Mouse (Mus musculus): ENCODE results near the gene Evc2. TPM values are rescaled to one million over a fixed set of nuclear protein-coding genes. Genes with fewer than 3 reads are reported as not detected.

Gene Evc2
- total and polyA plus RNA-seq, 2 experiments from 2014 or later, result 5.5 to 6.1 TPM

DNA sequence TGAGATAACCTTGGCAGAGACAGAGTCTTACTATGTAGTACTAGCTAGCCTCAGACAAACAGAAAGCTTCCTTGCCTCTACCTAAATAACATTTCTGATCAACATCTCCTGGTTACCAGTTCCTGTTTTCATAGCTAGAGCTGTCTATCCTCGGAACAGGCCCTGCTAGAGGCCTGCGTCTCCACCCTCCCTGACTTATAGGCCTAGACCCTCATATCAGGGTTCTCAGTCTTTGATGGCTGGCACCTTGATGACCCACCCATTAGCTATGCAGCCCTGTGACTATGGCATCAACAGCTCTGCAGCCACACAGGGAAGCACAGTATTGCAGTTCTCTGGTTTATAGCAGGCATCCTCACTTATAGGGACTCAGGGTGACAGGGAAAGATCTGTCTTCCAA lies 119.5 kb downstream of the Evc2 start:
- H3K27me3 ChIP-seq (ENCODE audit: insufficient read depth, low read length), result no peaks in the 10 kb centered on the region
- no peak overlapping the region for H3K27ac ChIP-seq
- DNase-seq (ENCODE audit: low spot score) (no peak), ATAC-seq (no peak)
- H3K36me3 ChIP-seq (ENCODE audit: insufficient read depth, low read length), result 0 out of 2 replicates have a peak, but pooled peaks cover 4% of the 10 kb centered on the region
- no peak overlapping the region for H3K9ac ChIP-seq (replicated peaks; ENCODE audit: low read length)
- TF ChIP-seq CTCF (IDR thresholded peaks at IDR 0.05; ENCODE audit: low read depth), result no peak
- H3K4me1 ChIP-seq (ENCODE audit: insufficient read depth, low read length), result no peaks in the 10 kb centered on the region
- 0 out of 2 replicates have a peak, but pooled peaks cover 3% of the 10 kb centered on the region for H3K9me3 ChIP-seq (ENCODE audit: low read length)
- no peak overlapping the region for H3K4me2 ChIP-seq (ENCODE audit: low read depth, low read length)
- 91% methylated on average over 2 of the region's 2 CpGs for WGBS
- H3K4me3 ChIP-seq (ENCODE audit: low read length), result no peak overlapping the region

GRCm38 (mm10) chr5:37458236-37458635 lies 119.9 kb downstream of the Evc2 start:
- Histone ChIP-seq H3K9me3 (ENCODE audit: low read length) (0 out of 2 replicates have a peak, but pooled peaks cover 3% of the 10 kb centered on the region), H3K27ac (no peak overlapping the region), H3K4me2 (ENCODE audit: low read depth, low read length) (no peak overlapping the region), H3K4me3 (ENCODE audit: low read length) (no peak overlapping the region), H3K9ac (replicated peaks; ENCODE audit: low read length) (no peak overlapping the region), H3K36me3 (ENCODE audit: insufficient read depth, low read length) (0 out of 2 replicates have a peak, but pooled peaks cover 4% of the 10 kb centered on the region), H3K27me3 (ENCODE audit: insufficient read depth, low read length) (no peaks in the 10 kb centered on the region), H3K4me1 (ENCODE audit: insufficient read depth, low read length) (no peaks in the 10 kb centered on the region)
- ATAC-seq (no peak), DNase-seq (ENCODE audit: low spot score) (no peak)
- whole genome bisulfite sequencing, result 70% methylated on average over 2 of the region's 2 CpGs
- no peak for TF ChIP-seq CTCF (IDR thresholded peaks at IDR 0.05; ENCODE audit: low read depth)

DNA sequence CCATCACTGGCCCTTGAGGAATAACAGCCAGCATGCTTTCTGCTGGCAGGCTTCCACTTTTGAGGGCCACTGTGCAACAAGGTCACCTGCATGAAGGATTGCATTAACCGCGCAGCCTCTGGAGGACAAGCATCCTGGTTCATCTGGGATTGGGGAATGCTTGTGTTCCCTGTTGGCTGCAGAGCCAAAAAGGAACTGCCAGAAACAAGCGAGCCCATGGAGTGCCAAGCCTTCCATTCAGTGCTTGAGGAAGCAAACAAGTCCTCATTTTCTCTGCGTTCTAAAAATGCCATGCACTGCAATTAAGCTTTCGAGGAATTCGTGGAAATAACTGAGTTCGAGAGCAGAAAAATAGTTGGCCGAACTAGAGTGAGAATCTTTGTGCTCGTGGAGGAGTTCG lies 127.2 kb downstream of the Evc2 start:
- H3K27ac ChIP-seq, result no peak overlapping the region
- H3K4me3 ChIP-seq (ENCODE audit: low read length), result no peak overlapping the region
- ATAC-seq (no peak), DNase-seq (ENCODE audit: low spot score) (peak; percentile 7)
- no peak overlapping the region for H3K9ac ChIP-seq (replicated peaks; ENCODE audit: low read length)
- H3K9me3 ChIP-seq (ENCODE audit: low read length), result no peaks in the 10 kb centered on the region
- 77% methylated on average over 10 of the region's 10 CpGs for WGBS
- no peak overlapping the region for H3K4me2 ChIP-seq (ENCODE audit: low read depth, low read length)
- TF ChIP-seq CTCF (IDR thresholded peaks at IDR 0.05; ENCODE audit: low read depth), result no peak
- no peaks in the 10 kb centered on the region for H3K27me3 ChIP-seq (ENCODE audit: insufficient read depth, low read length)
- no peaks in the 10 kb centered on the region for H3K4me1 ChIP-seq (ENCODE audit: insufficient read depth, low read length)
- H3K36me3 ChIP-seq (ENCODE audit: insufficient read depth, low read length), result no peaks in the 10 kb centered on the region

GRCm38 (mm10) chr5:37467646-37468045 lies 129.3 kb downstream of the Evc2 start:
- no peaks in the 10 kb centered on the region for H3K36me3 ChIP-seq (ENCODE audit: insufficient read depth, low read length)

GRCm38 (mm10) chr5:37469031-37469430 lies 130.7 kb downstream of the Evc2 start:
- Histone ChIP-seq H3K4me2 (ENCODE audit: low read depth, low read length) (no peak overlapping the region), H3K36me3 (ENCODE audit: insufficient read depth, low read length) (no peaks in the 10 kb centered on the region), H3K9me3 (ENCODE audit: low read length) (no peaks in the 10 kb centered on the region), H3K27ac (no peak overlapping the region), H3K9ac (replicated peaks; ENCODE audit: low read length) (no peak overlapping the region), H3K4me1 (ENCODE audit: insufficient read depth, low read length) (no peaks in the 10 kb centered on the region), H3K4me3 (ENCODE audit: low read length) (no peak overlapping the region), H3K27me3 (ENCODE audit: insufficient read depth, low read length) (no peaks in the 10 kb centered on the region)
- ATAC-seq, result no peak
- DNase-seq (ENCODE audit: low spot score), result no peak
- WGBS, result 63% methylated on average over 5 of the region's 5 CpGs
- TF ChIP-seq CTCF (IDR thresholded peaks at IDR 0.05; ENCODE audit: low read depth), result no peak

More at GRCm38 (mm10) chr5:37467646-37468045, 129.3 kb downstream of the Evc2 start:
- no peak for ATAC-seq
- Histone ChIP-seq H3K4me1 (ENCODE audit: insufficient read depth, low read length) (no peaks in the 10 kb centered on the region), H3K9ac (replicated peaks; ENCODE audit: low read length) (no peak overlapping the region), H3K27me3 (ENCODE audit: insufficient read depth, low read length) (no peaks in the 10 kb centered on the region), H3K4me2 (ENCODE audit: low read depth, low read length) (no peak overlapping the region), H3K27ac (no peak overlapping the region), H3K4me3 (ENCODE audit: low read length) (no peak overlapping the region), H3K9me3 (ENCODE audit: low read length) (no peaks in the 10 kb centered on the region)
- no peak for DNase-seq (ENCODE audit: low spot score)
- no peak for TF ChIP-seq CTCF (IDR thresholded peaks at IDR 0.05; ENCODE audit: low read depth)
- WGBS, result 89% methylated on average over 2 of the region's 2 CpGs

DNA sequence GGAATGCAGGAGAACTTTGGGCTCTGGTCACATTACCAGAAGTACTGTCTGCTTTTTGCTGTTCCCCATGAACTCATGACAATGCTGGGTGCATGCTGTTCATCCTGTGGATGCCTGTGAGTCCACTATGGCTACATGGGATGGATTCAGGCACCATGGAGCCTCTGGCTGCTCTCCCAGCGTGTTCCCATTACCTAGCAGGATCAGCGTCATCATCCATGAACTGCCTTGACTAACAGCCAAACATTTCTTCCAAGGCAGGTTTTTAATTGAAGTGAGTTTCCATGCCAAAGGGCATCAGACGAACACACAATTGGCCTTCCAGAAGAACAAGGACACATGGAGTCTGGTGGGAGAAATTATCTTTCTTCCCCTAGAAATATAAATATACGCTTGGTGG lies 133.3 kb downstream of the Evc2 start:
- Histone ChIP-seq H3K4me3 (ENCODE audit: low read length) (no peak overlapping the region), H3K27ac (no peak overlapping the region), H3K9ac (replicated peaks; ENCODE audit: low read length) (no peak overlapping the region), H3K4me1 (ENCODE audit: insufficient read depth, low read length) (no peaks in the 10 kb centered on the region), H3K27me3 (ENCODE audit: insufficient read depth, low read length) (no peaks in the 10 kb centered on the region), H3K36me3 (ENCODE audit: insufficient read depth, low read length) (no peaks in the 10 kb centered on the region), H3K4me2 (ENCODE audit: low read depth, low read length) (no peak overlapping the region), H3K9me3 (ENCODE audit: low read length) (no peaks in the 10 kb centered on the region)
- TF ChIP-seq CTCF (IDR thresholded peaks at IDR 0.05; ENCODE audit: low read depth), result no peak
- ATAC-seq (no peak), DNase-seq (ENCODE audit: low spot score) (peak; percentile 39)
- WGBS, result 60% methylated on average over 4 of the region's 4 CpGs

- no peaks in the 10 kb centered on the region for H3K36me3 ChIP-seq (ENCODE audit: insufficient read depth, low read length)
- ATAC-seq (no peak), DNase-seq (ENCODE audit: low spot score) (peak; percentile 50)
- H3K9ac ChIP-seq (replicated peaks; ENCODE audit: low read length), result no peak overlapping the region
- TF ChIP-seq CTCF (IDR thresholded peaks at IDR 0.05; ENCODE audit: low read depth), result no peak
- 60% methylated on average over 3 of the region's 3 CpGs for whole genome bisulfite sequencing
- no peaks in the 10 kb centered on the region for H3K9me3 ChIP-seq (ENCODE audit: low read length)
- no peaks in the 10 kb centered on the region for H3K27me3 ChIP-seq (ENCODE audit: insufficient read depth, low read length)
- no peak overlapping the region for H3K4me2 ChIP-seq (ENCODE audit: low read depth, low read length)
- H3K4me1 ChIP-seq (ENCODE audit: insufficient read depth, low read length), result no peaks in the 10 kb centered on the region
- H3K4me3 ChIP-seq (ENCODE audit: low read length), result no peak overlapping the region
- H3K27ac ChIP-seq, result no peak overlapping the region
These were observed 133.8 kb downstream of the Evc2 start for GRCm38 (mm10) chr5:37472025-37472608.

Other genes starting within 250 kb of the Evc2 start
- gene Crmp1, start 96.6 kb upstream of the Evc2 start, total RNA-seq (2014; rRNA removed), result 1,015 and 1,414 TPM in 2 replicates
- 607 and 697 TPM in 2 replicates for gene Crmp1, start 96.6 kb upstream of the Evc2 start, polyA plus RNA-seq (2015; fragmentation: Nextera tagmentation; extraction: Ambion mirVana)
- gene Evc, start 1.6 kb upstream of the Evc2 start, total RNA-seq (2014; rRNA removed), result 12.1 and 17.1 TPM in 2 replicates
- gene Evc, start 1.6 kb upstream of the Evc2 start, polyA plus RNA-seq (2015; fragmentation: Nextera tagmentation; extraction: Ambion mirVana), result 4.2 and 4.7 TPM in 2 replicates

All from hindbrain, postnatal 0 days (tissue).